Mouse (Mus musculus) colon, adult 2 months (tissue): Measurements from ENCODE around the gene Dpp3. TPM values are rescaled to one million over a fixed set of nuclear protein-coding genes. Genes with fewer than 3 reads are reported as not detected.

Experiments used
- polyA plus RNA-seq: library from polyadenylated mRNA; depleted of rRNA; stranded (reverse); fragments of >200 nt; gene quantifications from 2 replicates; pipeline ENCODE4 v1.2.3, GENCODE M21; 2012; rRNA removed

Dpp3 gene
- 191 and 196 TPM in 2 replicates for polyA plus RNA-seq

GRCm38 (mm10) chr19:4927904-4928531, at the start of gene Dpp3:
Dpp3 (minus strand) TSS chr19:4928287.

GRCm38 (mm10) chr19:4961928-4962601, 34.0 kb upstream of the Dpp3 start, which contains the start of gene Mrpl11:
Mrpl11 (plus strand) TSS chr19:4962147.

GRCm38 (mm10) chr19:4942551-4943252, 14.6 kb upstream of the Dpp3 start, which contains the start of gene Peli3:
Peli3 (minus strand) TSS chr19:4943127.

GRCm38 (mm10) chr19:4905979-4906794, 21.9 kb downstream of the Dpp3 start, which contains the start of gene Bbs1:
Bbs1 (minus strand) TSS chr19:4906628.

GRCm38 (mm10) chr19:4878405-4879323, 49.4 kb downstream of the Dpp3 start, which contains the start of gene Zdhhc24:
Zdhhc24 (plus strand) TSS chr19:4878668.

GRCm38 (mm10) chr19:4877785-4878184, 50.3 kb downstream of the Dpp3 start, which contains the start of gene Actn3:
Actn3 (minus strand) TSS chr19:4877909.

Other genes starting within 250 kb of the Dpp3 start
- 0.09 and 0.10 TPM in 2 replicates for gene Gm960, start 229.6 kb downstream of the Dpp3 start, polyA plus RNA-seq
- 2.8 and 3.0 TPM in 2 replicates for gene Sptbn2, start 217.1 kb downstream of the Dpp3 start, polyA plus RNA-seq
- gene Rbm4b, start 171.8 kb downstream of the Dpp3 start, polyA plus RNA-seq, result 4.0 and 4.6 TPM in 2 replicates
- gene Rbm4, start 134.4 kb downstream of the Dpp3 start, polyA plus RNA-seq, result 31.3 and 33.2 TPM in 2 replicates
- gene Gm21992, start 116.7 kb downstream of the Dpp3 start, polyA plus RNA-seq, result 10.2 and 18.0 TPM in 2 replicates
- 63.9 and 69.5 TPM in 2 replicates for gene Rbm14, start 116.7 kb downstream of the Dpp3 start, polyA plus RNA-seq
- 45.7 and 48.2 TPM in 2 replicates for gene Ccs, start 89.0 kb downstream of the Dpp3 start, polyA plus RNA-seq
- gene Ccdc87, start 88.9 kb downstream of the Dpp3 start, polyA plus RNA-seq, result 0.12 TPM in 1 of 2 replicates, not detected in the other
- 79.6 and 90.6 TPM in 2 replicates for gene Ctsf, start 73.2 kb downstream of the Dpp3 start, polyA plus RNA-seq
- gene Actn3, start 50.4 kb downstream of the Dpp3 start, polyA plus RNA-seq, result 0.58 TPM in 2 replicates
- 31.6 and 38.3 TPM in 2 replicates for gene Zdhhc24, start 49.6 kb downstream of the Dpp3 start, polyA plus RNA-seq
- 2.6 and 3.9 TPM in 2 replicates for gene Bbs1, start 21.7 kb downstream of the Dpp3 start, polyA plus RNA-seq
- gene Peli3, start 14.8 kb upstream of the Dpp3 start, polyA plus RNA-seq, result 3.7 and 3.9 TPM in 2 replicates
- gene Mrpl11, start 33.9 kb upstream of the Dpp3 start, polyA plus RNA-seq, result 19.4 and 21.0 TPM in 2 replicates
- 2.5 and 3.3 TPM in 2 replicates for gene Npas4, start 62.0 kb upstream of the Dpp3 start, polyA plus RNA-seq
- gene Slc29a2, start 95.6 kb upstream of the Dpp3 start, polyA plus RNA-seq, result 9.9 and 14.0 TPM in 2 replicates
- gene B4gat1, start 110.5 kb upstream of the Dpp3 start, polyA plus RNA-seq, result 23.4 and 23.6 TPM in 2 replicates
- gene AC124502.3, start 110.6 kb upstream of the Dpp3 start, polyA plus RNA-seq, result 1.2 and 2.4 TPM in 2 replicates
- gene Brms1, start 113.1 kb upstream of the Dpp3 start, polyA plus RNA-seq, result 48.4 and 51.7 TPM in 2 replicates
- gene Rin1, start 122.2 kb upstream of the Dpp3 start, polyA plus RNA-seq, result 14.7 and 15.9 TPM in 2 replicates
- gene Cd248, start 139.8 kb upstream of the Dpp3 start, polyA plus RNA-seq, result 28.2 and 34.2 TPM in 2 replicates
- gene Tmem151a, start 157.2 kb upstream of the Dpp3 start, polyA plus RNA-seq, result 3.9 and 4.2 TPM in 2 replicates
- gene Yif1a, start 160.3 kb upstream of the Dpp3 start, polyA plus RNA-seq, result 254 and 277 TPM in 2 replicates
- 3.3 and 4.0 TPM in 2 replicates for gene Cnih2, start 170.2 kb upstream of the Dpp3 start, polyA plus RNA-seq
- 211 and 244 TPM in 2 replicates for gene Rab1b, start 178.8 kb upstream of the Dpp3 start, polyA plus RNA-seq
- 26.5 and 30.6 TPM in 2 replicates for gene Klc2, start 190.3 kb upstream of the Dpp3 start, polyA plus RNA-seq